Mouse (Mus musculus): Measurements from ENCODE around the gene Rbm47. TPM values are rescaled to one million over a fixed set of nuclear protein-coding genes. Genes with fewer than 3 reads are reported as not detected.
"Not testable (repeated sequence)": the region's sequence is repeated elsewhere in the genome, so short reads cannot be mapped to it uniquely, and the experiment has no call there.

Gene Rbm47
- total and polyA plus RNA-seq, 2 experiments = 47.4 to 63.5 TPM

DNA sequence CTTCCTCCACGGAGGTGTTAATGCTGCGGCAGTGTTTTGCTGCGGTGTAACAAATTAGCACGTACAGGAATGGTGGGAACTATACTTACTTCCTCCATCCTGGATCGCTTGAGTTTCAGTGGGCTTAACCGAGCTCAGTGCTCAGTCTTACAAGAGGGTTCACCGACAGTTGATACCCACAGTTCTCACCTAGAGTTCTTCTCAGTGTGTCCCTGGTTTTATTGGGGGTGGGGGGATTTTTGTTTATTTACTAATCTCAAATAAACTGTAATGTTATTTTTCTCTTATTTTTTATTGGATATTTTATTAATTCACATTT, 18.2 kb upstream of the Rbm47 start:
- TF ChIP-seq POLR2A (IDR thresholded peaks at IDR 0.05; ENCODE audit: extremely low read depth, insufficient read depth, low read length) (no peak), CTCF (IDR thresholded peaks at IDR 0.05; ENCODE audit: low read depth, low read length) (no peak)
- DNase-seq (ENCODE audit: extremely low read depth, low read depth, low spot score) = no peak
- Histone ChIP-seq H3K9ac (ENCODE audit: low read depth, low read length) (no peak overlapping the region), H3K4me3 (ENCODE audit: insufficient read depth, low read depth, low read length) (no peak overlapping the region), H3K36me3 (ENCODE audit: control insufficient read depth, insufficient read depth, low read length) (no peaks in the 10 kb centered on the region), H3K27me3 (ENCODE audit: control insufficient read depth, insufficient read depth, low read length) (no peaks in the 10 kb centered on the region), H3K4me1 (ENCODE audit: control insufficient read depth, insufficient read depth, low read length) (no peaks in the 10 kb centered on the region), H3K27ac (replicated peaks; ENCODE audit: insufficient read depth, low read depth, low read length) (no peak overlapping the region), H3K79me2 (ENCODE audit: control insufficient read depth, insufficient read depth, low read length) (no peaks in the 10 kb centered on the region)
- 84% methylated on average over 7 of the region's 7 CpGs for WGBS

DNA sequence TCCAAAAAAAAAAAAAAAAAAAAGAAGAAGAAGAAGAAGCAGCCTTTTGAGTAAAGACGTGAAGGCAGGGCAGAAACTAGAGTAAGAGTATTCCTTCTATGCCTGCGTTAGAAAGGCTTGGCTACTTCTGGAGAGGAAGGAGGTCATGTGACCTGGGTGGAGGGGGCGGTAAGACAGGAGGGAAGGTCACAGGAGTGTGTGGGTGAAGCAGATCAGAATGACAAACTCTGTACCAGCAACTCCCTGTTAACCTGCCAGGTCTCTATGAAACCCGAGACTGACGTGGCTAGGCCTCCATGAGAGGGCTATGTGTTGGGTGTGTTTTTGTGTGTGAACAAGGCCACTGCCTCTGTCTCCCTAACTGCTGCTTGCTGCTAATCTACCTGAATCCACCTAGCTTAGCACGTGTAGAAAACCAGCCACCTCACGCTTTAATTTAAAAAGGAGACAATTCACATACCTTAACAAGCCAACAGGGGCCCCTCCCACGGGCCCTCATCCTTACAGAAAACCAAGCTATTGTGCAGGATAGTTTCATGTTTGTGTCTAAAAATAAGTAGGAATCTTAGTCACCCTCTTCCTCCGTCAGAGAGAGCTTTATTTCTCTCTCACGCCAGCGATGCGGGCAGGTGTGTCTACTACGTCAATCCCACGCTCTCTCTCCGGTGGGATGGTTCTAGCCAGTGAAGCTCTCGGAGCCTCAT, 17.7 kb upstream of the Rbm47 start:
- H3K9ac ChIP-seq (ENCODE audit: low read depth, low read length) = no peak overlapping the region
- no peaks in the 10 kb centered on the region for H3K4me1 ChIP-seq (ENCODE audit: control insufficient read depth, insufficient read depth, low read length)
- no peaks in the 10 kb centered on the region for H3K79me2 ChIP-seq (ENCODE audit: control insufficient read depth, insufficient read depth, low read length)
- H3K27ac ChIP-seq (replicated peaks; ENCODE audit: insufficient read depth, low read depth, low read length) = no peak overlapping the region
- no peak for DNase-seq (ENCODE audit: extremely low read depth, low read depth, low spot score)
- TF ChIP-seq POLR2A (IDR thresholded peaks at IDR 0.05; ENCODE audit: extremely low read depth, insufficient read depth, low read length) (no peak), CTCF (IDR thresholded peaks at IDR 0.05; ENCODE audit: low read depth, low read length) (no peak)
- WGBS = 83% methylated on average over 16 of the region's 16 CpGs
- H3K4me3 ChIP-seq (ENCODE audit: insufficient read depth, low read depth, low read length) = no peak overlapping the region
- no peaks in the 10 kb centered on the region for H3K27me3 ChIP-seq (ENCODE audit: control insufficient read depth, insufficient read depth, low read length)
- no peaks in the 10 kb centered on the region for H3K36me3 ChIP-seq (ENCODE audit: control insufficient read depth, insufficient read depth, low read length)

DNA sequence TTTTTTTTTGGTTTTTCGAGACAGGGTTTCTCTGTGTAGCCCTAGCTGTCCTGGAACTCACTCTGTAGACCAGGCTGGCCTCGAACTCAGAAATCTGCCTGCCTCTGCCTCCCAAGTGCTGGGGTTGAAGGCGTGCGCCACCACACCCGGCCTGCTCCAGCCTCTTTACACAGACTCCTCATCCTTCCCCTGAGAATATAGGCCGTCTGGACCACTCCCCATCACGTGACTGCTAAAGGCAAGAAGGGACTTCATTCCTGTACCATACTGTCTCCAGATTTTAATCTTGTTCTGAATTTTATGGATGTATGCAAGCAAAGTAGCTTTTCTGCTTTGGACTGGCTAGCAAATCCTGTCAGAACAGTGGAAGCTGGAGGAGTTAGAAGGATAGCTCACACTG, 15.7 kb upstream of the Rbm47 start:
- not testable (repeated sequence) for H3K27me3 ChIP-seq (ENCODE audit: control insufficient read depth, insufficient read depth, low read length); H3K27ac ChIP-seq (replicated peaks; ENCODE audit: insufficient read depth, low read depth, low read length); DNase-seq (ENCODE audit: extremely low read depth, low read depth, low spot score); H3K4me1 ChIP-seq (ENCODE audit: control insufficient read depth, insufficient read depth, low read length); H3K9ac ChIP-seq (ENCODE audit: low read depth, low read length); H3K36me3 ChIP-seq (ENCODE audit: control insufficient read depth, insufficient read depth, low read length); H3K79me2 ChIP-seq (ENCODE audit: control insufficient read depth, insufficient read depth, low read length); H3K4me3 ChIP-seq (ENCODE audit: insufficient read depth, low read depth, low read length)
- 96% methylated on average over 6 of the region's 7 CpGs for WGBS

DNA sequence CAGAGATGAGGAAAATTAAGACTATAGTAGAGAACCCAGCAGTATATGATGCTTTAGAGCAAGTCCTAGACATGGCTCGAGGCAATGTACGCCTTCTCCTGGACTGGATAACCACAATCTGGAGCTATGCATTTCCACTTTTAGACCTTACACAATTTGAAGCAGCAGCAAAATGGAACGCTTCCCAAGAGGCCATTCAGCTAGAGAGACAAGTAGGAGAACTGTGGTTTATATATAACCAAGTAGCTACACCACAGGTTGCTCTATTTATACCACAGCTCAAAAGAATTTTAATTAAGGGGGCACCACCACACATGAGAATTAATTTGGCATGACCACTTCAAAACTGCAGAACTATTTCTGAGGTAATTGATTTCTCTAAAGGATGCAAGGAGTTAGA, 9.2 kb upstream of the Rbm47 start:
- Histone ChIP-seq H3K79me2 (ENCODE audit: control insufficient read depth, insufficient read depth, low read length) (no peaks in the 10 kb centered on the region), H3K36me3 (ENCODE audit: control insufficient read depth, insufficient read depth, low read length) (no peaks in the 10 kb centered on the region), H3K4me1 (ENCODE audit: control insufficient read depth, insufficient read depth, low read length) (no peaks in the 10 kb centered on the region), H3K27ac (replicated peaks; ENCODE audit: insufficient read depth, low read depth, low read length) (no peak overlapping the region), H3K27me3 (ENCODE audit: control insufficient read depth, insufficient read depth, low read length) (no peaks in the 10 kb centered on the region), H3K9ac (ENCODE audit: low read depth, low read length) (no peak overlapping the region), H3K4me3 (ENCODE audit: insufficient read depth, low read depth, low read length) (no peak overlapping the region)
- no peak for TF ChIP-seq POLR2A (IDR thresholded peaks at IDR 0.05; ENCODE audit: extremely low read depth, insufficient read depth, low read length)
- TF ChIP-seq CTCF (IDR thresholded peaks at IDR 0.05; ENCODE audit: low read depth, low read length) = no peak
- 96% methylated on average over 3 of the region's 3 CpGs for WGBS
- no peak for DNase-seq (ENCODE audit: extremely low read depth, low read depth, low spot score)

DNA sequence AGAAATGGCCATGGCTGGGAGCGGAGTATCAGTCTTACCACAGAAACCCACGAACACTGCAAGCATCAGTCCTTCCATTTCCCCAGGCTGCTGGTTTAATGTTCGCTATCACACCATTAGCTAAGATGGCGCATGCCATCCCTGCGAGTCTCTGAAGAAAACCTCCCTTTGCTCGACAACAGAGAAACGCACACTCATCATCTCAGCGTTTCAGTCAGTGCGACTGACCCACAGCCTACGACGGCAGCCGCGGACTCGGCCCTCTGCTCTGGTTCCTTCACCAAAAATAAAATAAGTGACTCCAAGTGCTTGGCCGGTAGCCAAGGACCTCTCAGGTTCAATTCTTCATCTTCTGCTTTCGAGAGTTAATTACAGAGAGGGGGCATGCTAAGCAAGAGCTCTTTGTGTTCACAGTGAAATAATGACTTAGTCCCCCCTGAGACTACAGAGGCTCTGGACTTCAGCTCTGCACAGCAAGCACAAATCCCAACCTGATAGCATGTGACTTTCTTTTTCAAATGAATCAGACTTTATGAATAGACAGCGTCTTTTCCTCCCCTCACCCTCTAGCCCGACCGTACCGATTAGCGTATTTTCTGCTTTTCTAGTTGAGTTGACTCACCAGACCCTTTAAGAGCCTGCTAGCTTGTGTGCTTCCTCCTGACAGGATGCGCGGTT, 1.4 kb upstream of the Rbm47 start:
- Histone ChIP-seq H3K4me1 (ENCODE audit: control insufficient read depth, insufficient read depth, low read length) (peaks cover 4% of the 10 kb centered on the region), H3K27ac (replicated peaks; ENCODE audit: insufficient read depth, low read depth, low read length) (no peak overlapping the region), H3K9ac (ENCODE audit: low read depth, low read length) (no peak overlapping the region), H3K4me3 (ENCODE audit: insufficient read depth, low read depth, low read length) (no peak overlapping the region), H3K36me3 (ENCODE audit: control insufficient read depth, insufficient read depth, low read length) (no peaks in the 10 kb centered on the region), H3K79me2 (ENCODE audit: control insufficient read depth, insufficient read depth, low read length) (no peaks in the 10 kb centered on the region), H3K27me3 (ENCODE audit: control insufficient read depth, insufficient read depth, low read length) (no peaks in the 10 kb centered on the region)
- DNase-seq (ENCODE audit: extremely low read depth, low read depth, low spot score) = no peak
- TF ChIP-seq CTCF (IDR thresholded peaks at IDR 0.05; ENCODE audit: low read depth, low read length) = no peak
- TF ChIP-seq POLR2A (IDR thresholded peaks at IDR 0.05; ENCODE audit: extremely low read depth, insufficient read depth, low read length) = no peak
- WGBS = 91% methylated on average over 23 of the region's 23 CpGs

DNA sequence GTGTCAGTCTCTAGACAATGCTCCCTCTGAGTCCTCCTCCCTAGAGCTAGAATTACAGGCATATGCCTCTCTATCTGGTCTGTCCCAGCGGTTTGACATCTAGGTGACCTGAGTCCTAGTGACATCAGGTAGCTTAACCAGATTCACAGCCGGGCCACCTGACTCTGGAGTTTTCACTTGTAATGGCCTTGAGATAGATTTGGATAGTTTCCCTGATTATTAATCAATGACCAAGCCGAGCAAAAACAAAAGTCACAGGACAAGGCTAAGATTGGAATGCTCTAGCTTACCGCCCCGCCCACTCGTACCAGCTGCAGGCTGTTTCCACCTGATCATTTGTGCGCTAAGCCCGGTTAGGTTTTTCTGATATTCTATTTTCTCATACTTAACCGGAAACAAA, 2.3 kb downstream of the Rbm47 start:
- DNase-seq (ENCODE audit: extremely low read depth, low read depth, low spot score) = peak; percentile 98
- WGBS = 22% methylated on average over 9 of the region's 9 CpGs

More for the DNA sequence above, 2.3 kb downstream of the Rbm47 start:
- no peaks in the 10 kb centered on the region for H3K36me3 ChIP-seq (ENCODE audit: control insufficient read depth, insufficient read depth, low read length)
- H3K4me3 ChIP-seq (ENCODE audit: insufficient read depth, low read depth, low read length) = no peak overlapping the region
- no peaks in the 10 kb centered on the region for H3K27me3 ChIP-seq (ENCODE audit: control insufficient read depth, insufficient read depth, low read length)
- H3K27ac ChIP-seq (replicated peaks; ENCODE audit: insufficient read depth, low read depth, low read length) = peak overlapping the region; percentile 49; the same call in 1 of the 2 replicates
- H3K9ac ChIP-seq (ENCODE audit: low read depth, low read length) = no peak overlapping the region
- no peaks in the 10 kb centered on the region for H3K79me2 ChIP-seq (ENCODE audit: control insufficient read depth, insufficient read depth, low read length)
- peaks cover 11% of the 10 kb centered on the region for H3K4me1 ChIP-seq (ENCODE audit: control insufficient read depth, insufficient read depth, low read length)
- TF ChIP-seq CTCF (IDR thresholded peaks at IDR 0.05; ENCODE audit: low read depth, low read length) (no peak), POLR2A (IDR thresholded peaks at IDR 0.05; ENCODE audit: extremely low read depth, insufficient read depth, low read length) (no peak)
